Mouse (Mus musculus): ENCODE data around the gene Iqschfp. TPM values are rescaled to one million over a fixed set of nuclear protein-coding genes. Genes with fewer than 3 reads are reported as not detected.

Iqschfp gene
- total RNA-seq (2017): not detected in 3 replicates

GRCm38 (mm10) chr3:67892026-67892705 lies at the start of gene Iqschfp, which contains the start of gene Iqcj:
Iqschfp (plus strand) TSS chr3:67892232.
Iqcj (plus strand) TSS chr3:67892220.
- ATAC-seq (replicated peaks; ENCODE audit: insufficient number of reproducible peaks, low FRiP score, low TSS enrichment, poor library complexity, severe bottlenecking): no peak

DNA sequence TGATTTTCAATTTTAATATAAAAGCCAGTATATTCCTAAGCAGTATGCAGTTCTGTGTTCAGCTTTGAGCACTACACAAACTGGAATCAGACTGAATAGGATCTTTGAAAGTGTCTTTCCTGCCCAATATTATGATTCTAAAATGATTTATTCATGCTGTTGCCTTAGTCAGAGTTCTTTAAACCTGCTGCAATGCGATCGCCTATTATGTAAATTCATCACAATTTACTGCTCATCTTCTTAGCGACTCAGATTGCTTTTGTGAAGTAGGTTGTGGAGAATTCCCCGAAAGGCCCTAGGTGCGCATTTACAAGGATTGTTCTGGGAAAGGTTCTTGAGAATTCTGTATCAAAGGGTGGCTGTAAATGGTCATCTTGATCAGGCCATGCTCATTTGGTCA lies 39.6 kb upstream of the Iqschfp start:
- ATAC-seq (replicated peaks; ENCODE audit: insufficient number of reproducible peaks, low FRiP score, low TSS enrichment, poor library complexity, severe bottlenecking): no peak

DNA sequence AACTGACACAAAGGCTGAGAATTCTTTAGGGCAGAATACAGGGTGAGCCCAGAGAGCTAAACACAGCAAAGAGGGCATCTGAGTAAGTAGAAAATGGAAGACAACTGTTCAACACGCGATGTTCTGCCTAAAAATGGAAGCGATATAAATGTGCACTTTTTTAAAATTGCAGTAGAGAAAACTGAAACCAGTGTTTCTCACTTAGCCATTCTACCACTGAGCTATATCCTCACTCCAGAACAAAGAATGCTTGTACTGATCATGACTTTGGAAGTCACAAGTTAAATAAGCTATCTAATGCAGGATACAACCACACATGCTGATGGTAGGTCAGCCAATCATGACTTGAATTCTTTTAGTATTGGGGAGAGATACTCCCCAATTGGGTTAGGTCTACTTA lies 30.5 kb upstream of the Iqschfp start:
- no peak for ATAC-seq (replicated peaks; ENCODE audit: insufficient number of reproducible peaks, low FRiP score, low TSS enrichment, poor library complexity, severe bottlenecking)

DNA sequence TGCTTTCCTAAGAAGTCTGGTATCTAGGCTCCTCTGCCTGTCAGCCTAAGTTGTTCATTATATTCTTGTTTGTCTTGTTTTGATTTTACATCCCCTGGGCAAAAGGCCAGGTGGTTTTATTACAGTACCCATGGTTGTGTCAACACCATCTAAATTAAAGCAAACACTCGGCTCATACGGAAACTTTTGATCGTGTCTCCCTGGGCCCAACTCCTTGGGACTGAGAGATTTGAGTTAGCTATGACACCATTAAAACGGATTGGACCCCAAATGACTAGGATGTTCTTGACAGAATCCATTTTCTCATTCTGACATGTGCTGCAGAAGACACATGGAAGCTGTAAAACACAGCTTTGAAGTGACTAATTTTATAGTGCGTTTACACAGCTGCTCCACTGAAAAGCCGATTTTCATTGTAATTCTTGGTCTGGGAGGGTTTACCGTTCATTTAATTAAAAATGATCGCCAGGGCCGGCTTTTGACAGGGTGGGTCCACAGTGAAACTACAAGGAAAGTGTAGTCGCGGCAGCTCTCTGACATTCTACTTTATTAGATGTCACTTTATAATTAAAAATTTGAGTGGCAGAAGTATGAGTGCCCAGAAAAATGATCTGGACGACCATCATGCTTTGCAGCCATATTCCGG lies 24.5 kb upstream of the Iqschfp start:
- ATAC-seq (replicated peaks; ENCODE audit: insufficient number of reproducible peaks, low FRiP score, low TSS enrichment, poor library complexity, severe bottlenecking): no peak

- no peak for ATAC-seq (replicated peaks; ENCODE audit: insufficient number of reproducible peaks, low FRiP score, low TSS enrichment, poor library complexity, severe bottlenecking)
Measured at GRCm38 (mm10) chr3:67869424-67869823, 22.6 kb upstream of the Iqschfp start.

GRCm38 (mm10) chr3:67877253-67877652 lies 14.8 kb upstream of the Iqschfp start:
- no peak for ATAC-seq (replicated peaks; ENCODE audit: insufficient number of reproducible peaks, low FRiP score, low TSS enrichment, poor library complexity, severe bottlenecking)

DNA sequence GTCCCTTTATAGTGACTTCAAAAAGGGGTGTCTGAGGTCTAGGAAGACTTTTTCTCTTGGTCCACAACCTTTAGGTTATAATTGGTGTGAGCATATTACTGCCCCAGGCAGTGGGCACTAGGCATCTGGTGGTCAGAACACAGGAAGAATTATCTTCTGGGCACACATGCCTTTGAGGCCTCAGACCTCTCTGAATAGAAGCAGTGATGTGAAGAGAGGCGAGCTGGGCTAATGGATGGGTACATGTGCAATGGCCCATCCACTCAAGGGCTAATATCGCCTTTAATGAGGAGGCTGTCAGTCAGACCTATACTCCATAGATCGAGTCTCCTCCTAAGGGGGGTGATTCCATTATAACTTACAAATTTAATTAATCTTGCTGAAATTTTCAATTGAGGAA lies 7.7 kb upstream of the Iqschfp start:
- no peak for ATAC-seq (replicated peaks; ENCODE audit: insufficient number of reproducible peaks, low FRiP score, low TSS enrichment, poor library complexity, severe bottlenecking)

GRCm38 (mm10) chr3:67886176-67886575 lies 5.9 kb upstream of the Iqschfp start:
- ATAC-seq (replicated peaks; ENCODE audit: insufficient number of reproducible peaks, low FRiP score, low TSS enrichment, poor library complexity, severe bottlenecking): no peak

DNA sequence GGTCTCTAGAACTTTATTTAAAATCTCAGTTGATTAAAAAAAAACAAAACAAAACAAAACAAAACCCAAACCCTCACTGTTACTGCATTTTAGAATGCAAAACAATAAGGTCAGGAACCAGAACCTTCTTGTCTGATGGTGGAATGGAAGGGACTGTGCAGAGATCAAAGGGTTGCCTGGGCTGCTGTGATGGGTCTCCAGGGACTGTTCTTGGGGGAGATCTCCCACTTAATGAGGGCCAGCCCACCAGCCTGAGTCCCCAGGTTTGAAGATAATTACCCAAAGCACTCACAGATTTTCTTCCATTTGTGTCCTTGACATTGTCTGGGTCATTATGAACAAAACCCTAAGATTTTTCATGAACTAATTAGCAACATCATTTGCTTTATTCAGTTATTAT lies 4.8 kb upstream of the Iqschfp start:
- no peak for ATAC-seq (replicated peaks; ENCODE audit: insufficient number of reproducible peaks, low FRiP score, low TSS enrichment, poor library complexity, severe bottlenecking)

- no peak for ATAC-seq (replicated peaks; ENCODE audit: insufficient number of reproducible peaks, low FRiP score, low TSS enrichment, poor library complexity, severe bottlenecking)
Measured at GRCm38 (mm10) chr3:67892768-67893167, 736 bp downstream of the Iqschfp start.

DNA sequence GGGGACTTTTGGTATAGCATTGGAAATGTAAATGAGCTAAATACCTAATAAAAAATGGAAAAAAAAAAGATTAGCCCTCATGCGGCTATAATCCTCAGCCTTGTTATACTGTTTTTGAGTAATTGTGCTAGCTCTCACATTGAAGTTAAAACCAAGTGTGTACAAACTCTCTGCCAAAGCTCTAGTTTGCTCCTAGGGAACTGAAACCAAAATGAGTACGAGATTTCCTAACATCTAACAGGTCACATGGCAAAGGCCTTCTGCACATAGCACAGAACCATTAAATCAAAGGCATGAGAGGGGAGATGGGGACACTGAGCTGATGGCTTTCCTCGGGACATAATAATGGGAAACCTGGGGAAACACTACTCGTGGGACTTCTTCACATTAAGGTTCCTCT lies 10.5 kb downstream of the Iqschfp start:
- no peak for ATAC-seq (replicated peaks; ENCODE audit: insufficient number of reproducible peaks, low FRiP score, low TSS enrichment, poor library complexity, severe bottlenecking)

- no peak for ATAC-seq (replicated peaks; ENCODE audit: insufficient number of reproducible peaks, low FRiP score, low TSS enrichment, poor library complexity, severe bottlenecking)
Measured at GRCm38 (mm10) chr3:67908586-67908985, 16.6 kb downstream of the Iqschfp start.

DNA sequence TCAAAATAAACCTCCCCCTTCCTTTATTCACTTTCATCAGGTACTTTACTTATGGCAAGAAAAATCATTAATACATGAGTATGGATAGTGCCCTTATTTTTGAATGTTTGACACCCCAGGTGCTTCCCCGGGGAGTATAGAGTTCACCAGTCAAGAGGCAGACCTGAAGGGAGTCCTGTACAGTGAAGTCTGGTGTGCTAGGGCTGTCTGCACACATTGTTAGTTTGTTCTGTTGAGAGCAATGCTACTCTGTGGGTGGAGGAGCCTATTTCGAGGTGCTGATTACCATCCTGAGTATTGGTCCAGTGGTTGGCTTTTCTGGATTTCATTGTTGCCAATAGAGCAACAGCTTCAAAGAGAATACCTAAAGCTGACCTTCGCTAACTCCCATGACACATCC lies 26.1 kb downstream of the Iqschfp start:
- no peak for ATAC-seq (replicated peaks; ENCODE audit: insufficient number of reproducible peaks, low FRiP score, low TSS enrichment, poor library complexity, severe bottlenecking)

DNA sequence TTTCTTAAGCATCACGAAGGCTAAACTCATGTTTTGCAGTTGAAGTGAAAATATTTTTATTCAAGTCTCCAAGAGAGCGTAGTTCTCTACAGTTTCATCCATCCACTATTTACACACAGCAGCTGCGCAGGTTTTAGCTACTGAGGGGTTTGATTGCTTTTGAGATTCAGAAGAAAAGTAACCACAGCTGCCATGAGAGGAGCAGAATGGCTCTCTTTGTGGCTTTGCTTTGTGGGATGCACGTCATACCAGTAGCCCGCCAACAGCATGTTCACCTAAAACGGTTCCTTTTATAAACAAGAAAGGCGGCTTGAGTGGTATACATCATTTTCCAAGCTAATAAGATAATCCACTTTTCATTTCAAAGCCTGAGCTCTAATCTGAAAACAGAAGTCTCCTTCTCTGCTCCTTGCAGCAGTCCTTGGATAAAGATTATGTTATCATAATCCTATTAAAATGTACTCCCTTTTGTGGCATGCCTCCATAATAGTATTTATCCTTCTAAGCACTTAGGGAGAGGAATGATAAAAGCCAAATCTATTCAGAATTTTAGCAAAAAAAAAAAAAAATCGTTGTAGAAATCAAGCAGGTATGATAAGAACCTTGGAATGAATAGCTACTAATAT lies 26.7 kb downstream of the Iqschfp start:
- no peak for ATAC-seq (replicated peaks; ENCODE audit: insufficient number of reproducible peaks, low FRiP score, low TSS enrichment, poor library complexity, severe bottlenecking)

DNA sequence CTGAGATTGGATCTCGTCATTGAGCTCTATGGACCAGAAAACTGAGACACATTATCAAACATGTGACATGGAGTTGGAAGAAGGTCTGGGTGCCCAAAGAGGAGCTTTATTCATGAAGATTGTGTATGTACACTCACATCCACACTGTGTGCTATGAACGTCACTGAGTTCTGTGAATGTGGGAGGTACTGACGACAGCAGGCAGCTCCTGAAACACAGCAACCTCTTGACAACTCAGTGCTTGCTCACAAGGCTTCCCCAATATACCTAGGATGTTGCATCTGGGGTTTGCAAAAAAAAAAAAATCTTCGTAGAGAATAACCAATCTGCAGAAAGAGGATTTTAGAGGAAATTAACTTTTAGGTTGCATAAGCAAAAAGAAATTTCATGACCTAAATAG lies 31.1 kb downstream of the Iqschfp start:
- no peak for ATAC-seq (replicated peaks; ENCODE audit: insufficient number of reproducible peaks, low FRiP score, low TSS enrichment, poor library complexity, severe bottlenecking)

- ATAC-seq (replicated peaks; ENCODE audit: insufficient number of reproducible peaks, low FRiP score, low TSS enrichment, poor library complexity, severe bottlenecking): no peak
Measured at GRCm38 (mm10) chr3:67925453-67925852, 33.4 kb downstream of the Iqschfp start.

GRCm38 (mm10) chr3:67930424-67931133 lies 38.5 kb downstream of the Iqschfp start:
- no peak for ATAC-seq (replicated peaks; ENCODE audit: insufficient number of reproducible peaks, low FRiP score, low TSS enrichment, poor library complexity, severe bottlenecking)

- no peak for ATAC-seq (replicated peaks; ENCODE audit: insufficient number of reproducible peaks, low FRiP score, low TSS enrichment, poor library complexity, severe bottlenecking)
Measured at GRCm38 (mm10) chr3:67931181-67931580, 39.1 kb downstream of the Iqschfp start.

GRCm38 (mm10) chr3:67931914-67932313 lies 39.9 kb downstream of the Iqschfp start:
- ATAC-seq (replicated peaks; ENCODE audit: insufficient number of reproducible peaks, low FRiP score, low TSS enrichment, poor library complexity, severe bottlenecking): no peak

Measured in monocyte, adult 5-6 weeks (primary cell).